Mouse (Mus musculus): Measurements from ENCODE around the gene Spg7.

DNA sequence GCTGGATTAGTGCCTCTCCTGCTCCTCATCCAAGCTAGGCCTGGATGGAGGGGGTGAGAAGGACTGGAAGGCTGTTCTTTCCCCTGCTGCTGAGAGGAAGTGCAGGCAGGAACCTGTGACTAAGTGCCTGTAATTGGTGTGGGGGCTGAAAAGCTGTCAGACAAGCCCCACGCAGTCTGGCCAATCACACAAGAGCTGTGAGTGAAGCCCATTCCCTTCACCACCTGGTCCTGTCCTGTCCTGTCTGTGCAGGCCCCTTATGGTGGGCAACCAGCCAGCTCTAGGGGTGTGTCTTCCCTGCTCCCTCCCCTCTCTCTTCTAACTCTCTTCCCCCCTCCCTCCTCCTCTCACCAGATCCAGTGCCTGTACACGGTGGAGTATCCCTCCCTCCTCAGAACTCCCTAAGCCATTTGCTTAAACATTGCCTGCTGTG, 74.9 kb downstream of the Spg7 start:
- 0 out of 2 replicates have a peak, but pooled peaks have one; percentile 25 for TF ChIP-seq POLR2A (IDR thresholded peaks at IDR 0.05; ENCODE audit: insufficient read depth, low read depth, low read length)
- TF ChIP-seq CTCF (IDR thresholded peaks at IDR 0.05; ENCODE audit: insufficient read depth, low read depth, low read length): no peak

Data from olfactory bulb, adult 2 months (tissue).